Mouse (Mus musculus): ENCODE measurements at regions not wholly inside any gene's neighbourhood (a gene's known extent, or its start where the extent isn't known, plus 50 kb on each side); places are given as distances from the start of the nearest gene placed in this dataset.

GRCm38 (mm10) chr13:88364048-88364447 is 457.2 kb upstream of the Edil3 start:
- DNase-seq (ENCODE audit: low spot score): peak; percentile 2

All from left cerebral cortex, adult 11 months (tissue).